17 mouse cellular contexts compared by ENCODE assay signal in the genomic region with DNA sequence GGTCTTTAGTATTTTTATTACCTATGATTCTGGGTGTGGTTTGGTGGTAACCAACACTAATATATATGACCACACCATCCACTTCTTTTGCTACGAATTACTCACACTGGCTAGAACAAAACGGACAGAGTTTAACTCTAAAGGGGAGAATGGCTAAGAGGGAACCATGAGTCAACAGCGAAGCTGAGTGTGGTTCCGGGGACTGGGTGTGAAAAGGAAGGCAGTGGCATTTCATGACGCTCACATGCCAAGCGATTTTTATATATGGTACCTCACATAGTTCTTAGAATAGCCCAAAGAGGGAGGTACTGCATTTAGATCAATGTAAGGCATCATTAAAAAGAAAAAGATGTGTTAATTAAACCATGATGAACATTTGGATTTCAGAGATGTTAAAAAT.
"Had no signal": no experiment of that assay in that cellular context is flagged by ENCODE, and none has a peak within 500 bp of the region (broad histone marks: within the 10 kb centered on the region; RNA-seq: fewer than 3 reads in every experiment).

No protein-coding gene starts in this region.

- ATAC-seq: hindbrain, postnatal 0 days; intestine, embryonic 16.5 days had no signal

- DNase-seq: gastrocnemius, postnatal 14 days; gastrocnemius, postnatal 36 days; heart, adult 11 months; heart, adult 2 months; heart, postnatal 14 days; heart, postnatal 36 days; kidney, adult 11 months; kidney, adult 2 months; kidney, adult 9 months; kidney, postnatal 14 days; kidney, postnatal 36 days; layer of hippocampus, adult 9-11 months; layer of hippocampus, postnatal 36 days; left cerebral cortex, postnatal 4 days; liver, embryonic 13.5 days had no signal
